Mouse (Mus musculus) brain, embryonic 14.5 days (tissue): ENCODE measurements around the gene Ano9. TPM values are rescaled to one million over a fixed set of nuclear protein-coding genes. Genes with fewer than 3 reads are reported as not detected.

ENCODE experiments used
- DNase-seq: peaks from one replicate; pipeline ENCODE4 v3.0.0-alpha.2; 2011; ENCODE audit warnings: low read depth
- CTCF ChIP-seq: fragments of 200-500 bp; IDR thresholded peaks from 2 replicates; pipeline ENCODE4 v1.5.1; 2012; ENCODE audit warnings: inconsistent platforms, mild to moderate bottlenecking, moderate library complexity, borderline replicate concordance; ENCODE audit not compliant: insufficient read depth, insufficient read length; ENCODE audit errors: extremely low read depth
- POLR2A ChIP-seq: fragments of 200-500 bp; IDR thresholded peaks from 2 replicates; pipeline ENCODE4 v1.6.1; 2012; ENCODE audit warnings: mild to moderate bottlenecking, inconsistent platforms, borderline replicate concordance; ENCODE audit not compliant: poor library complexity, insufficient read depth, insufficient read length, severe bottlenecking; ENCODE audit errors: extremely low read depth
- polyA plus RNA-seq: library from polyadenylated mRNA; depleted of rRNA; stranded (reverse); fragments of >200 nt; gene quantifications from 2 replicates; pipeline ENCODE4 v1.2.3, GENCODE M21; 2012; rRNA removed

Ano9 gene
- polyA plus RNA-seq, 1 experiment = 0.44 TPM

- DNase-seq = no peak
- TF ChIP-seq POLR2A (no peak), CTCF (no peak)
Measured at GRCm38 (mm10) chr7:141058601-141059341, 58.8 kb downstream of the Ano9 start.

DNA sequence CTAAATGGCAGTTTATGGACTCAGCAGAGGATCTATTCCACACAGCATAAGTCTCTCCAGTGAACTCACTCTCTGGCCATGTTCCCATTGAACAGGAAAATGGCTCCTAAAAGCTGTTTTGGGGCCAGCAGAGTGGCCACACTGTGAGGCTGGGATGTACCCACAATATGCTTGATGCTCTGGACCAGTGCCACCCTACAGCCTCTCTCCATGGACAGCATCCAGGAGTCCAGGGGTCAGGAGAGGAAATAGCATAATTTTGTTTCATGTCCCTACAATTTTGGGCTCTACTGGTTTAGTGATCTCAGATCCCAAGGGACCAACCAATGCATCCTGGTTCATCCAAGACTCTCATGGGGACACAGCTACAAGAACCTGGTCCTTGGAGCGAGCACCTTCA, 60.1 kb downstream of the Ano9 start:
- no peak for DNase-seq
- TF ChIP-seq POLR2A = no peak
- TF ChIP-seq CTCF = no peak

- TF ChIP-seq POLR2A (no peak), CTCF (no peak)
- no peak for DNase-seq
Measured at GRCm38 (mm10) chr7:141056976-141057375, 60.6 kb downstream of the Ano9 start.

- DNase-seq = no peak
- no peak for TF ChIP-seq CTCF
- TF ChIP-seq POLR2A = no peak
Measured at GRCm38 (mm10) chr7:141055785-141056184, 61.8 kb downstream of the Ano9 start.

- TF ChIP-seq CTCF (no peak), POLR2A (no peak)
- DNase-seq = no peak
Measured at GRCm38 (mm10) chr7:141052421-141052820, 65.2 kb downstream of the Ano9 start.

- TF ChIP-seq POLR2A = no peak
- TF ChIP-seq CTCF = no peak
Measured at GRCm38 (mm10) chr7:141052016-141052415, 65.6 kb downstream of the Ano9 start.

More at GRCm38 (mm10) chr7:141052016-141052415, 65.6 kb downstream of the Ano9 start:
- no peak for DNase-seq

Other genes with a start within 250 kb of the Ano9 start
- gene Psmd13, start 235.8 kb downstream of the Ano9 start, polyA plus RNA-seq = 138 and 146 TPM in 2 replicates
- 41.3 and 46.9 TPM in 2 replicates for gene Sirt3, start 235.5 kb downstream of the Ano9 start, polyA plus RNA-seq
- gene Cox8b, start 217.4 kb downstream of the Ano9 start, polyA plus RNA-seq = not detected in 2 replicates
- gene Nlrp6, start 196.9 kb downstream of the Ano9 start, polyA plus RNA-seq = 0.18 and 0.21 TPM in 2 replicates
- 13.2 and 18.9 TPM in 2 replicates for gene Pgghg, start 176.4 kb downstream of the Ano9 start, polyA plus RNA-seq
- 0.78 and 7.3 TPM in 2 replicates for gene Ifitm5, start 167.5 kb downstream of the Ano9 start, polyA plus RNA-seq
- gene Gm45717, start 161.9 kb downstream of the Ano9 start, polyA plus RNA-seq = not detected in 2 replicates
- 153 and 201 TPM in 2 replicates for gene Ifitm2, start 161.8 kb downstream of the Ano9 start, polyA plus RNA-seq
- gene Ifitm1, start 150.6 kb downstream of the Ano9 start, polyA plus RNA-seq = 23.4 and 31.8 TPM in 2 replicates
- 13.0 and 26.1 TPM in 2 replicates for gene Ifitm3, start 107.0 kb downstream of the Ano9 start, polyA plus RNA-seq
- 0.73 and 0.77 TPM in 2 replicates for gene Ifitm6, start 99.9 kb downstream of the Ano9 start, polyA plus RNA-seq
- not detected in 2 replicates for gene Gm17387, start 88.7 kb downstream of the Ano9 start, polyA plus RNA-seq
- 151 and 166 TPM in 2 replicates for gene B4galnt4, start 56.7 kb downstream of the Ano9 start, polyA plus RNA-seq
- 2.5 and 2.9 TPM in 2 replicates for gene Pkp3, start 39.6 kb downstream of the Ano9 start, polyA plus RNA-seq
- 1.8 and 2.1 TPM in 2 replicates for gene Sigirr, start 17.2 kb downstream of the Ano9 start, polyA plus RNA-seq
- gene Ptdss2, start 4.6 kb upstream of the Ano9 start, polyA plus RNA-seq = 55.3 and 57.0 TPM in 2 replicates
- 35.2 and 41.2 TPM in 2 replicates for gene Rnh1, start 55.1 kb upstream of the Ano9 start, polyA plus RNA-seq
- 150 and 154 TPM in 2 replicates for gene Hras, start 76.2 kb upstream of the Ano9 start, polyA plus RNA-seq
- gene Lrrc56, start 76.4 kb upstream of the Ano9 start, polyA plus RNA-seq = 19.8 and 22.8 TPM in 2 replicates
- 3.1 and 4.9 TPM in 2 replicates for gene Lmntd2, start 96.3 kb upstream of the Ano9 start, polyA plus RNA-seq
- 25.0 and 39.3 TPM in 2 replicates for gene Rassf7, start 98.1 kb upstream of the Ano9 start, polyA plus RNA-seq
- 19.9 and 47.1 TPM in 2 replicates for gene Phrf1, start 111.0 kb upstream of the Ano9 start, polyA plus RNA-seq
- gene Irf7, start 148.7 kb upstream of the Ano9 start, polyA plus RNA-seq = 1.3 and 1.6 TPM in 2 replicates
- gene Cdhr5, start 159.0 kb upstream of the Ano9 start, polyA plus RNA-seq = 0.04 and 0.06 TPM in 2 replicates
- 2.4 and 3.8 TPM in 2 replicates for gene Sct, start 161.3 kb upstream of the Ano9 start, polyA plus RNA-seq
- 1.2 and 1.4 TPM in 2 replicates for gene Drd4, start 174.2 kb upstream of the Ano9 start, polyA plus RNA-seq
- gene Deaf1, start 209.9 kb upstream of the Ano9 start, polyA plus RNA-seq = 43.3 and 82.1 TPM in 2 replicates
- gene Tmem80, start 209.9 kb upstream of the Ano9 start, polyA plus RNA-seq = 62.2 and 84.7 TPM in 2 replicates
- gene Eps8l2, start 221.1 kb upstream of the Ano9 start, polyA plus RNA-seq = 1.5 and 1.6 TPM in 2 replicates